Mouse (Mus musculus) heart, embryonic 16.5 days (tissue): ENCODE measurements around the gene Homer1. TPM values are rescaled to one million over a fixed set of nuclear protein-coding genes. Genes with fewer than 3 reads are reported as not detected.

ENCODE experiments used
- ATAC-seq: fragments of 200-750 bp; cut with Nextera tagmentation; replicated peaks from 2 replicates; pipeline ENCODE4 v1.8.0; 2017; ENCODE audit warnings: moderate number of reproducible peaks; ENCODE audit not compliant: insufficient read depth, low FRiP score; ENCODE audit errors: extremely low read depth
- H3K27ac ChIP-seq: fragments of 300-500 bp; sonication (generic); 2 replicates; pipeline ENCODE4 v1.5.1; 2014; ENCODE audit warnings: mild to moderate bottlenecking, low read length, control low read depth, moderate library complexity
- H3K27me3 ChIP-seq: fragments of 300-500 bp; sonication (generic); 2 replicates; pipeline ENCODE4 v1.6.1; 2014; ENCODE audit warnings: low read length, mixed read lengths; ENCODE audit not compliant: control insufficient read depth, insufficient read depth
- H3K36me3 ChIP-seq: fragments of 300-500 bp; sonication (generic); 2 replicates; pipeline ENCODE4 v1.6.1; 2014; ENCODE audit not compliant: control insufficient read depth, insufficient read depth
- H3K4me1 ChIP-seq: fragments of 300-500 bp; sonication (generic); 2 replicates; pipeline ENCODE4 v1.6.1; 2014; ENCODE audit warnings: low read length, mixed read lengths; ENCODE audit not compliant: control insufficient read depth, insufficient read depth
- H3K4me2 ChIP-seq: fragments of 300-500 bp; sonication (generic); 2 replicates; pipeline ENCODE4 v1.6.1; 2014; ENCODE audit warnings: low read depth, mild to moderate bottlenecking, control low read depth, low read length
- H3K4me3 ChIP-seq: fragments of 300-500 bp; sonication (generic); 2 replicates; pipeline ENCODE4 v1.5.1; 2014; ENCODE audit warnings: mild to moderate bottlenecking, control low read depth, low read length
- H3K9ac ChIP-seq: fragments of 300-500 bp; sonication (generic); 2 replicates; pipeline ENCODE4 v1.6.1; 2014; ENCODE audit warnings: low read length, control low read depth
- H3K9me3 ChIP-seq: fragments of 300-500 bp; sonication (generic); replicated peaks from 2 replicates; pipeline ENCODE4 v1.6.1; 2016; ENCODE audit warnings: low read length; ENCODE audit not compliant: control insufficient read depth
- WGBS: fragments of 180-500 bp; shearing (Covaris S2); extraction: QIAGEN DNeasy Blood & Tissue Kit; methylation state at CpG from one replicate; pipeline ENCODE4 v1.1.7; 2014; 5-methylcytosine and 5-hydroxymethylcytosine counted together
- polyA plus RNA-seq: library from polyadenylated mRNA; unstranded; fragments of >200 nt; fragmentation: Nextera tagmentation; extraction: Ambion mirVana; gene quantifications from 2 replicates; pipeline ENCODE4 v1.2.1, GENCODE M21; 2015

The Homer1 gene
- polyA plus RNA-seq, 1 experiment from 2014 or later, result 13.9 TPM

GRCm38 (mm10) chr13:93304251-93305001, 5.0 kb downstream of the Homer1 start:
- no peaks in the 10 kb centered on the region for H3K36me3 ChIP-seq
- peak overlapping the region; percentile 91 for H3K9ac ChIP-seq
- peak overlapping the region; percentile 92 for H3K27ac ChIP-seq
- H3K9me3 ChIP-seq, result no peaks in the 10 kb centered on the region
- H3K4me2 ChIP-seq, result peak overlapping the region; percentile 57
- peaks cover 7% of the 10 kb centered on the region for H3K4me1 ChIP-seq
- WGBS, result under 1% methylated on average over 50 of the region's 64 CpGs
- no peaks in the 10 kb centered on the region for H3K27me3 ChIP-seq
- H3K4me3 ChIP-seq, result peak overlapping the region; percentile 66
- ATAC-seq, result no peak; the same call in none of the 2 replicates

GRCm38 (mm10) chr13:93305149-93305548, 5.7 kb downstream of the Homer1 start:
- Histone ChIP-seq H3K27me3 (no peaks in the 10 kb centered on the region), H3K4me1 (peaks cover 7% of the 10 kb centered on the region), H3K4me3 (peak overlapping the region; percentile 66), H3K4me2 (peak overlapping the region; percentile 57), H3K9me3 (no peaks in the 10 kb centered on the region), H3K9ac (peak overlapping the region; percentile 91), H3K36me3 (no peaks in the 10 kb centered on the region), H3K27ac (peak overlapping the region; percentile 92)
- 3% methylated on average over 7 of the region's 7 CpGs for WGBS
- ATAC-seq, result no peak

- Histone ChIP-seq H3K9ac (peak overlapping the region; percentile 91), H3K36me3 (no peaks in the 10 kb centered on the region), H3K27me3 (no peaks in the 10 kb centered on the region), H3K4me1 (peaks cover 7% of the 10 kb centered on the region), H3K27ac (peak overlapping the region; percentile 33; the same call in 1 of the 2 replicates), H3K4me3 (peak overlapping the region; percentile 66), H3K9me3 (no peaks in the 10 kb centered on the region), H3K4me2 (peak overlapping the region; percentile 57)
- ATAC-seq, result no peak
- WGBS, result 16% methylated on average over 7 of the region's 7 CpGs
Observed at GRCm38 (mm10) chr13:93305636-93306035, 6.2 kb downstream of the Homer1 start.

- Histone ChIP-seq H3K4me1 (peaks cover 10% of the 10 kb centered on the region), H3K9me3 (no peaks in the 10 kb centered on the region), H3K27me3 (no peaks in the 10 kb centered on the region), H3K27ac (no peak overlapping the region), H3K36me3 (no peaks in the 10 kb centered on the region), H3K4me2 (peak overlapping the region; percentile 64), H3K4me3 (peak overlapping the region; percentile 50), H3K9ac (peak overlapping the region; percentile 61)
- ATAC-seq, result no peak
- 37% methylated on average over 3 of the region's 3 CpGs for WGBS
Observed at GRCm38 (mm10) chr13:93306545-93306944, 7.1 kb downstream of the Homer1 start.

GRCm38 (mm10) chr13:93307700-93308099, 8.3 kb downstream of the Homer1 start:
- no peak for ATAC-seq
- H3K9ac ChIP-seq, result peak overlapping the region; percentile 68

GRCm38 (mm10) chr13:93309295-93309694, 9.9 kb downstream of the Homer1 start:
- H3K4me3 ChIP-seq, result peak overlapping the region; percentile 16; the same call in 1 of the 2 replicates
- peak overlapping the region; percentile 84 for H3K27ac ChIP-seq
- no peaks in the 10 kb centered on the region for H3K27me3 ChIP-seq
- no peaks in the 10 kb centered on the region for H3K9me3 ChIP-seq
- H3K4me1 ChIP-seq, result peaks cover 20% of the 10 kb centered on the region
- peak overlapping the region; percentile 50 for H3K4me2 ChIP-seq
- 4% methylated on average over 1 of the region's 1 CpGs for WGBS
- H3K36me3 ChIP-seq, result no peaks in the 10 kb centered on the region
- ATAC-seq, result peak; percentile 61; the same call in 1 of the 2 replicates
- H3K9ac ChIP-seq, result peak overlapping the region; percentile 57

More at GRCm38 (mm10) chr13:93307700-93308099, 8.3 kb downstream of the Homer1 start:
- H3K4me1 ChIP-seq, result peaks cover 14% of the 10 kb centered on the region
- peak overlapping the region; percentile 79 for H3K27ac ChIP-seq
- H3K36me3 ChIP-seq, result no peaks in the 10 kb centered on the region
- WGBS, result 29% methylated on average over 7 of the region's 7 CpGs
- no peaks in the 10 kb centered on the region for H3K27me3 ChIP-seq
- H3K4me2 ChIP-seq, result peak overlapping the region; percentile 64
- no peaks in the 10 kb centered on the region for H3K9me3 ChIP-seq
- peak overlapping the region; percentile 40 for H3K4me3 ChIP-seq

GRCm38 (mm10) chr13:93312518-93312917, 13.1 kb downstream of the Homer1 start:
- no peaks in the 10 kb centered on the region for H3K36me3 ChIP-seq
- H3K4me2 ChIP-seq, result peak overlapping the region; percentile 5; the same call in 1 of the 2 replicates
- H3K4me1 ChIP-seq, result peaks cover 23% of the 10 kb centered on the region
- H3K27ac ChIP-seq, result no peak overlapping the region
- no peak for ATAC-seq
- H3K9ac ChIP-seq, result no peak overlapping the region; the same call in 1 of the 2 replicates
- no peaks in the 10 kb centered on the region for H3K9me3 ChIP-seq
- H3K27me3 ChIP-seq, result no peaks in the 10 kb centered on the region
- H3K4me3 ChIP-seq, result no peak overlapping the region

GRCm38 (mm10) chr13:93314322-93314721, 14.9 kb downstream of the Homer1 start:
- ATAC-seq, result no peak; the same call in 1 of the 2 replicates
- Histone ChIP-seq H3K9me3 (no peaks in the 10 kb centered on the region), H3K36me3 (no peaks in the 10 kb centered on the region), H3K4me3 (no peak overlapping the region), H3K4me1 (peaks cover 20% of the 10 kb centered on the region), H3K27ac (no peak overlapping the region), H3K27me3 (no peaks in the 10 kb centered on the region), H3K4me2 (no peak overlapping the region), H3K9ac (no peak overlapping the region)
- 45% methylated on average over 4 of the region's 4 CpGs for WGBS

- H3K4me1 ChIP-seq, result peaks cover 9% of the 10 kb centered on the region
- peak overlapping the region; percentile 57 for H3K27ac ChIP-seq
- H3K9ac ChIP-seq, result peak overlapping the region; percentile 41; the same call in 1 of the 2 replicates
- H3K9me3 ChIP-seq, result no peaks in the 10 kb centered on the region
- H3K36me3 ChIP-seq, result no peaks in the 10 kb centered on the region
- no peak for ATAC-seq
- 35% methylated on average over 5 of the region's 5 CpGs for WGBS
- no peak overlapping the region for H3K4me3 ChIP-seq
- H3K4me2 ChIP-seq, result peak overlapping the region; percentile 21; the same call in 1 of the 2 replicates
- no peaks in the 10 kb centered on the region for H3K27me3 ChIP-seq
Observed at GRCm38 (mm10) chr13:93320089-93320488, 20.7 kb downstream of the Homer1 start.
